Mouse (Mus musculus) stomach, embryonic 15.5 days (tissue): Measurements from ENCODE around the gene Rab40b. TPM values are rescaled to one million over a fixed set of nuclear protein-coding genes. Genes with fewer than 3 reads are reported as not detected.

Experiments
- ATAC-seq: fragments of 200-750 bp; cut with Nextera tagmentation; 2 replicates; pipeline ENCODE4 v1.8.0; 2017; ENCODE audit warnings: low read depth, moderate number of reproducible peaks, moderate TSS enrichment; ENCODE audit not compliant: insufficient read depth, low FRiP score
- H3K27ac ChIP-seq: fragments of 300-500 bp; sonication (generic); 2 replicates; pipeline ENCODE4 v1.5.1; 2015; ENCODE audit warnings: mild to moderate bottlenecking, inconsistent platforms
- H3K27me3 ChIP-seq: fragments of 300-500 bp; sonication (generic); replicated peaks from 2 replicates; pipeline ENCODE4 v1.6.1; 2015; ENCODE audit warnings: inconsistent platforms
- H3K36me3 ChIP-seq: fragments of 300-500 bp; sonication (generic); 2 replicates; pipeline ENCODE4 v1.6.1; 2015; ENCODE audit warnings: inconsistent platforms
- H3K4me1 ChIP-seq: fragments of 300-500 bp; sonication (generic); 2 replicates; pipeline ENCODE4 v1.6.1; 2015; ENCODE audit warnings: inconsistent platforms
- H3K4me2 ChIP-seq: fragments of 300-500 bp; sonication (generic); 2 replicates; pipeline ENCODE4 v1.6.1; 2015; ENCODE audit warnings: mild to moderate bottlenecking, inconsistent platforms
- H3K4me3 ChIP-seq: fragments of 300-500 bp; sonication (generic); replicated peaks from 2 replicates; pipeline ENCODE4 v1.5.1; 2015; ENCODE audit warnings: inconsistent platforms
- H3K9ac ChIP-seq: fragments of 300-500 bp; sonication (generic); 2 replicates; pipeline ENCODE4 v1.6.1; 2015; ENCODE audit warnings: inconsistent platforms
- H3K9me3 ChIP-seq: fragments of 300-500 bp; sonication (generic); 2 replicates; pipeline ENCODE4 v1.6.1; 2016; ENCODE audit warnings: inconsistent platforms
- WGBS: fragments of 180-500 bp; shearing (Covaris S2); methylation state at CpG from one replicate; pipeline ENCODE4 v1.1.7; 2015; 5-methylcytosine and 5-hydroxymethylcytosine counted together
- polyA plus RNA-seq: library from polyadenylated mRNA; unstranded; fragments of >200 nt; fragmentation: Nextera tagmentation; extraction: Ambion mirVana; gene quantifications from 2 replicates; pipeline ENCODE4 v1.2.1, GENCODE M21; 2015

The Rab40b gene
- polyA plus RNA-seq, 1 experiment from 2014 or later, result 7.6 TPM

- H3K9me3 ChIP-seq, result no peaks in the 10 kb centered on the region
- no peak overlapping the region for H3K4me3 ChIP-seq
- WGBS, result 65% methylated on average over 3 of the region's 3 CpGs
- H3K4me2 ChIP-seq, result no peak overlapping the region
- no peaks in the 10 kb centered on the region for H3K27me3 ChIP-seq
- H3K36me3 ChIP-seq, result no peaks in the 10 kb centered on the region
- no peaks in the 10 kb centered on the region for H3K4me1 ChIP-seq
- H3K27ac ChIP-seq, result no peak overlapping the region
- no peak for ATAC-seq
- no peak overlapping the region for H3K9ac ChIP-seq
These were observed 19.5 kb upstream of the Rab40b start for GRCm38 (mm10) chr11:121407366-121408155.

DNA sequence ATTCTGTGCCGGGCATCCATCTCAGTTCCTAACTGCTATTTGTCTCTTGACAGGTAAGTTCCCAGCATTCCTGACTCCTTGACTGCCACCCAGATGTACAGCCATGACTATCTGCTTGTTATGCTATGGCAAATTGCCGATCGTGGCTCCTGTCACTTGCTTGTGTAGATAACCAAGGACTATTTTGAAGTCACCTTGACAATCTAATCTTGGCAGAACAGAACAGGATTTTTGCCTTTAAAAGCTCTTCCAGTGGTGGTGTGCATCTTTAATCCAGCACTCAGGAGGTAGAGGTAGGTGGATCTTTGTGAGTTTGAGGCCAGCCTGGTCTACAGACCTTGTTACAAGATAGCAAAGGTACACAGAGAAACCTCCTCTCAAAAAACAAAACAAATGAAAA lies 4.4 kb upstream of the Rab40b start:
- Histone ChIP-seq H3K36me3 (no peaks in the 10 kb centered on the region), H3K27ac (no peak overlapping the region), H3K4me2 (no peak overlapping the region), H3K9me3 (no peaks in the 10 kb centered on the region), H3K27me3 (no peaks in the 10 kb centered on the region), H3K4me1 (0 out of 2 replicates have a peak, but pooled peaks cover 6% of the 10 kb centered on the region), H3K9ac (no peak overlapping the region), H3K4me3 (no peak overlapping the region)
- ATAC-seq, result no peak
- 74% methylated on average over 3 of the region's 3 CpGs for WGBS

DNA sequence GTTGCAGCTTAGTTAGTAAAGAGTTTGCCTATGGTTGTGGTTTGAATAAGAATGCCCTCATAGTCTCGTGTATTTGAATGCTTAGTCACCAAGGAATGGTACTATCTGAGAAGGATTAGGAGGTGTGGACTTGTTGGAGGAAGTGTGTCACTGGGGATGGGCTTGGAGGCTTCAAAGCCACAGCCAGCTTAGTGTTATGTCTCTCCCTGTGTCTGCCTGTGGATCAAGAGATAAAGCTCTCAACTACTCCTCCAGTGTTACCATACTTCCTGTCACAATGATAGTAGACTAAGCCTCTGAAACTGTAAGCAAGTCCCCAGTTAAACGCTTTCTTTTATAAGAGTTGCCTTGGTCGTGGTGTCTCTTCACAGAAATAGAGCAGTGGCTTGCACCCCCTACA lies 2.7 kb upstream of the Rab40b start:
- H3K4me1 ChIP-seq, result 0 out of 2 replicates have a peak, but pooled peaks cover 8% of the 10 kb centered on the region
- no peak overlapping the region for H3K27ac ChIP-seq
- 0 out of 2 replicates have a peak, but pooled peaks cover 3% of the 10 kb centered on the region for H3K27me3 ChIP-seq
- no peak for ATAC-seq
- H3K4me3 ChIP-seq, result no peak overlapping the region
- no peaks in the 10 kb centered on the region for H3K9me3 ChIP-seq
- H3K4me2 ChIP-seq, result no peak overlapping the region
- H3K9ac ChIP-seq, result no peak overlapping the region
- WGBS, result 70% methylated on average over 3 of the region's 3 CpGs
- no peaks in the 10 kb centered on the region for H3K36me3 ChIP-seq

DNA sequence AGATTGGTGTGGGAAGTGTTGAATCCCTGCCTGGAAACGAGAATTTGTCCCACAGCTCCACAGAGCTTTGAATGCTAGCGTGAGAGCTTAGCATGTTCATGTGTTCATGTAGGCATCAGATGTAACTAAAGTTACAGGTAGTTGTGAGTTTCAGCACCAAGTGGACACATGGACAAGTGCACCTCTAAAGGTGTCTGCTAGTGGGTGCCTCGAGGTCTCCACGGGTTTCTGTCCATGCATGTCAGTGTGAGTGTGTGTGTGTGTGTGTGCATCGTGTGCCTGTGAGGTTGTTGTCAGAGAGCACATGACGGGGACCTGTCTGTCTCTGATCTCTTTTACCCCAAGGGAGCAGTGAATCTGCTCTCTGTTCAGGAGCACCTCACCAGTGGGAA lies 499 bp upstream of the Rab40b start:
- ATAC-seq, result no peak
- Histone ChIP-seq H3K27ac (no peak overlapping the region), H3K27me3 (0 out of 2 replicates have a peak, but pooled peaks cover 3% of the 10 kb centered on the region), H3K4me2 (peak overlapping the region; percentile 94), H3K36me3 (no peaks in the 10 kb centered on the region), H3K4me1 (0 out of 2 replicates have a peak, but pooled peaks cover 8% of the 10 kb centered on the region), H3K9me3 (no peaks in the 10 kb centered on the region), H3K4me3 (peak overlapping the region; percentile 64), H3K9ac (no peak overlapping the region)
- WGBS, result 9% methylated on average over 6 of the region's 6 CpGs

DNA sequence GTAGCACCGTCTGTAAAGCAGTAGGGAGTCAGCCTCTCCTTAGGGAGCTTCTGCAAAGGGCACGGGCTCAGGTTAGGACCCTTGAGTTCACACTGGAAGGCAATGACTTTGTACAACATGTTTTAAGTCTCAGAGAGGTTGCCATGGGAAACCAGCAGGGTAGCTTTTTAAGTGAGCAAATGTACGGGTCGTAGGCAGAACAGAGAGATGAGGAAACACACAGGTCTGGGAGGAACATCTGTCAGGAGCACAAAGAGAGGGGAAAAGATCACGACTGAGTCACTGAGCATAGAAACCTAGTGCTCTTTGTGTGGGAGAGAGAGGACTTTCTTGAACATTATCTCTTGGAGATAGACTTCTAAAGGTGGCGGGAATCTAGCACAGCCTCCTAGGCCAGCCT lies 7.8 kb downstream of the Rab40b start:
- ATAC-seq, result no peak

DNA sequence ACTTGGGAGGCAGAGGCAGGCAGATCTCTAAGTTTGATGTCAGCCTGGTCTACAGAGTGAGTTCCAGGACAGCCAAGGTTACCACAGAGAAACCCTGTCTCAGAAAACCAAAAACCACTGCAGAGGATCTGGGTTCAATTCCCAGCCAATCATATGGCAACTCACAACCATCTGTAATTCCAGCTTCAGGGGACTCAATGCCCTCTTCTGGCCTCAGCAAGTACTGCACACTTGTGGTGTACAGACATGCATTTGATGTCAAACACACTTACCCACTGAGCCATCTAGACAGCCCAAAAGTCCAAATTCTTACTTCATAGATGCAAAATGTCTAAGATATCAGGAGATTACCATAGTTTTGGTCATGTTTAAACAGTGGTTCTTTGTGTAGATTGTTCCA lies 9.4 kb downstream of the Rab40b start:
- H3K4me1 ChIP-seq, result no peaks in the 10 kb centered on the region
- no peaks in the 10 kb centered on the region for H3K36me3 ChIP-seq
- no peak overlapping the region for H3K4me2 ChIP-seq
- no peak for ATAC-seq
- H3K4me3 ChIP-seq, result no peak overlapping the region
- H3K27me3 ChIP-seq, result no peaks in the 10 kb centered on the region
- no peaks in the 10 kb centered on the region for H3K9me3 ChIP-seq
- no peak overlapping the region for H3K9ac ChIP-seq
- H3K27ac ChIP-seq, result no peak overlapping the region

More for the DNA sequence above, 7.8 kb downstream of the Rab40b start:
- H3K27ac ChIP-seq, result no peak overlapping the region
- H3K27me3 ChIP-seq, result no peaks in the 10 kb centered on the region
- 57% methylated on average over 6 of the region's 6 CpGs for WGBS
- H3K9ac ChIP-seq, result no peak overlapping the region
- no peaks in the 10 kb centered on the region for H3K36me3 ChIP-seq
- H3K4me1 ChIP-seq, result no peaks in the 10 kb centered on the region
- no peak overlapping the region for H3K4me3 ChIP-seq
- no peaks in the 10 kb centered on the region for H3K9me3 ChIP-seq
- H3K4me2 ChIP-seq, result no peak overlapping the region

GRCm38 (mm10) chr11:121373305-121373704 lies 14.7 kb downstream of the Rab40b start:
- ATAC-seq, result no peak

GRCm38 (mm10) chr11:121370337-121370994 lies 17.6 kb downstream of the Rab40b start:
- no peak overlapping the region for H3K4me2 ChIP-seq
- no peaks in the 10 kb centered on the region for H3K27me3 ChIP-seq
- no peak overlapping the region for H3K9ac ChIP-seq
- ATAC-seq, result no peak
- H3K27ac ChIP-seq, result no peak overlapping the region
- no peaks in the 10 kb centered on the region for H3K36me3 ChIP-seq
- no peak overlapping the region for H3K4me3 ChIP-seq
- WGBS, result 78% methylated on average over 6 of the region's 6 CpGs
- no peaks in the 10 kb centered on the region for H3K4me1 ChIP-seq
- H3K9me3 ChIP-seq, result no peaks in the 10 kb centered on the region

More at GRCm38 (mm10) chr11:121373305-121373704, 14.7 kb downstream of the Rab40b start:
- no peak overlapping the region for H3K27ac ChIP-seq
- H3K4me1 ChIP-seq, result no peaks in the 10 kb centered on the region
- no peak overlapping the region for H3K4me3 ChIP-seq
- no peak overlapping the region for H3K4me2 ChIP-seq
- H3K27me3 ChIP-seq, result no peaks in the 10 kb centered on the region
- no peak overlapping the region for H3K9ac ChIP-seq
- WGBS, result 55% methylated on average over 6 of the region's 6 CpGs
- H3K9me3 ChIP-seq, result no peaks in the 10 kb centered on the region
- H3K36me3 ChIP-seq, result no peaks in the 10 kb centered on the region

- Histone ChIP-seq H3K4me3 (no peak overlapping the region), H3K4me1 (no peaks in the 10 kb centered on the region), H3K4me2 (no peak overlapping the region), H3K27ac (no peak overlapping the region), H3K27me3 (no peaks in the 10 kb centered on the region), H3K36me3 (no peaks in the 10 kb centered on the region), H3K9me3 (no peaks in the 10 kb centered on the region), H3K9ac (no peak overlapping the region)
- ATAC-seq, result no peak
- WGBS, result 54% methylated on average over 6 of the region's 6 CpGs
These were observed 18.4 kb downstream of the Rab40b start for GRCm38 (mm10) chr11:121369622-121370021.

DNA sequence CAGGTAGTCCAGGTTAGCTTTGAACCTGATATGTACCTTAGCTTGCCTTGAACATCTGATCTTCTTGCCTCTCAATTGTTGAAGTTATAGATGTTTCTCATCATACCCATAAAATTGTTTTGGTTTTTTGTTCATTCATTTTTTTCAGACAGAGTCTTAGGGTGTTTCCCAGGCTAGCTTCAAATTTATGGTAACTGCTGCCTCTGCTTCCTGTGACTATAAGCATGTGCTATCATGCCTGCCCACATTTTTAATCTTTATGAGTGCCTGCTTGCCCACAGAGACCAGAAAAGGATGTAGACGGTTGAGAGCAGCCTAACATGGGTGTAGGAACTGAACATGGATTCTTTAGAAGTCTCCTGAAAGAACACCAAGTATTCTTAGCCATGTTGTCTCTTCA lies 19.3 kb downstream of the Rab40b start:
- Histone ChIP-seq H3K4me2 (no peak overlapping the region), H3K36me3 (no peaks in the 10 kb centered on the region), H3K4me1 (no peaks in the 10 kb centered on the region), H3K4me3 (no peak overlapping the region), H3K9ac (no peak overlapping the region), H3K27me3 (no peaks in the 10 kb centered on the region), H3K27ac (no peak overlapping the region), H3K9me3 (no peaks in the 10 kb centered on the region)
- ATAC-seq, result no peak
- WGBS, result 75% methylated on average over 1 of the region's 1 CpGs

DNA sequence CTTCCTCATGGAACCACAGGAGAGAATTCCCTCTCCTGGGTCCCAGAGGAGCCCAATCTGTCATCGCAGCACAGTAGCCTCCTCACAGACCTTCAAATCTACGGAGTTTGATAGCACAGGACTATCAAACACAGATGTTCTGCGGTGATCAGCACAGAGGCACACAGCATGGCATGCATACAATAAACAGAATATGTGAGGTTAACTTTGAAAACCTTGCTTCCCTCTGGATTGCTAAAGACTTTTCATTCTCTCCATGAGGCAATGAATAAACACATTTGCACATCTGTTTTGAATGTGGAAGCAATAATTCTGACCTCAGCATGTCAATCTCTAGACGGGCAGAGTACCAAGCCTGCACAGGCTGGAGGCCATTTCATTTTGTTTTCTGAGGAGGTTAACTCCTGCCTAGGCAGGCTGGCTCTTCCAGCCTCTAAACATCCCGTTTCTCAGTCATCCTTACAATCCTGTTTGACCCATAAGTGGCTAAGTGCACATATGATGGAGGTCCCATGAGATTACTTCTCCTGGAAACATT lies 20.8 kb downstream of the Rab40b start:
- H3K4me2 ChIP-seq, result no peak overlapping the region
- H3K27ac ChIP-seq, result no peak overlapping the region
- H3K27me3 ChIP-seq, result no peaks in the 10 kb centered on the region

GRCm38 (mm10) chr11:121362212-121362611 lies 25.8 kb downstream of the Rab40b start:
- Histone ChIP-seq H3K9ac (no peak overlapping the region), H3K4me3 (no peak overlapping the region), H3K27ac (no peak overlapping the region), H3K27me3 (no peaks in the 10 kb centered on the region), H3K4me1 (no peaks in the 10 kb centered on the region), H3K9me3 (no peaks in the 10 kb centered on the region), H3K4me2 (no peak overlapping the region), H3K36me3 (no peaks in the 10 kb centered on the region)
- 30% methylated on average over 5 of the region's 5 CpGs for WGBS
- no peak for ATAC-seq

More for the DNA sequence above, 20.8 kb downstream of the Rab40b start:
- H3K9me3 ChIP-seq, result no peaks in the 10 kb centered on the region
- no peaks in the 10 kb centered on the region for H3K36me3 ChIP-seq
- H3K9ac ChIP-seq, result no peak overlapping the region
- H3K4me3 ChIP-seq, result no peak overlapping the region
- no peak for ATAC-seq
- H3K4me1 ChIP-seq, result no peaks in the 10 kb centered on the region
- 54% methylated on average over 5 of the region's 5 CpGs for WGBS
